Mouse (Mus musculus): ENCODE measurements at regions not wholly inside any gene's neighbourhood (a gene's known extent, or its start where the extent isn't known, plus 50 kb on each side); places are given as distances from the start of the nearest gene placed in this dataset.

- peak; percentile 36; the same call in 1 of the 2 replicates for TF ChIP-seq IRF4 (IDR thresholded peaks at IDR 0.05; ENCODE audit: low read depth, low read length)
- no peak for TF ChIP-seq PAX5 (IDR thresholded peaks at IDR 0.05; ENCODE audit: low read length)
- no peak for TF ChIP-seq ZKSCAN1 (IDR thresholded peaks at IDR 0.05; ENCODE audit: borderline replicate concordance, low read depth, low read length)
- peak overlapping the region; percentile 27 for H3K4me2 ChIP-seq (ENCODE audit: insufficient read depth, low read depth, poor library complexity, severe bottlenecking)
- H3K36me3 ChIP-seq (replicated peaks in 1 of 2; ENCODE audit: control insufficient read depth in 1 of 2, insufficient read depth in 1 of 2, low read length in 1 of 2) = no peaks in the 10 kb centered on the region
- H3K4me3 ChIP-seq (replicated peaks in 1 of 3; ENCODE audit: low read depth in 2 of 3, low read length in 2 of 3, poor library complexity in 1 of 3) = no peak overlapping the region
- peaks cover 3 to 8% of the 10 kb centered on the region in 2 experiments; a peak in 3 of 4 replicates for H3K4me1 ChIP-seq (ENCODE audit: control insufficient read depth in 1 of 2, insufficient read depth in 2 of 2)
- in situ Hi-C loops (cut with MboI; ENCODE audit: low pct_ligation_motif_present, low pct_unique_long_range_greater_than_20kb, low sequenced_read_pairs) = no loop called here
- H3K79me2 ChIP-seq (replicated peaks; ENCODE audit: control insufficient read depth, extremely low read depth, insufficient read depth, poor library complexity, severe bottlenecking) = no peaks in the 10 kb centered on the region
- peak; percentile 5 for DNase-seq (ENCODE audit: extremely low read depth)
- H3K9me3 ChIP-seq (replicated peaks; ENCODE audit: low read length) = no peaks in the 10 kb centered on the region
- H3K27ac ChIP-seq (ENCODE audit: insufficient read depth, low read depth) = no peak overlapping the region
- dilution Hi-C loops (cut with MboI; ENCODE audit: extremely low pct_ligation_motif_present, extremely low pct_unique_long_range_greater_than_20kb, low sequenced_read_pairs) = no loop called here
- H3K9ac ChIP-seq (ENCODE audit: insufficient read depth, low read depth) = no peak overlapping the region
- no peaks in the 10 kb centered on the region for H3K27me3 ChIP-seq (replicated peaks)
These were observed 256.0 kb downstream of the Ankrd16 start for GRCm38 (mm10) chr2:12033518-12034322.

- no peak overlapping the region for H3K9ac ChIP-seq (ENCODE audit: insufficient read depth, low read depth)
- H3K27ac ChIP-seq (ENCODE audit: insufficient read depth, low read depth) = no peak overlapping the region
- dilution Hi-C loops (cut with MboI; ENCODE audit: extremely low pct_ligation_motif_present, extremely low pct_unique_long_range_greater_than_20kb, low sequenced_read_pairs) = no loop called here
- no peak for TF ChIP-seq POLR2AphosphoS2 (IDR thresholded peaks at IDR 0.05; ENCODE audit: low read depth, low read length)
- no peak for TF ChIP-seq TCF12 (IDR thresholded peaks at IDR 0.05; ENCODE audit: low read depth, low read length)
- no peak for TF ChIP-seq MXI1 (IDR thresholded peaks at IDR 0.05; ENCODE audit: low read depth, low read length)
- no peak for TF ChIP-seq PAX5 (IDR thresholded peaks at IDR 0.05; ENCODE audit: low read length)
- TF ChIP-seq NELFE (IDR thresholded peaks at IDR 0.05; ENCODE audit: low read depth, low read length) = no peak
- no peak for TF ChIP-seq JUND (conservative IDR thresholded peaks at IDR 0.05; ENCODE audit: low read depth, low read length)
- TF ChIP-seq ZMIZ1 (IDR thresholded peaks at IDR 0.05; ENCODE audit: low read depth, low read length) = no peak
- TF ChIP-seq GABPA (IDR thresholded peaks at IDR 0.05; ENCODE audit: insufficient replicate concordance, low read depth, low read length) = no peak
- TF ChIP-seq POLR2A (IDR thresholded peaks at IDR 0.05; ENCODE audit: low read depth, low read length) = no peak
- TF ChIP-seq JUN (IDR thresholded peaks at IDR 0.05; ENCODE audit: insufficient read depth, low read depth, low read length) = no peak
- TF ChIP-seq BHLHE40 (IDR thresholded peaks at IDR 0.05; ENCODE audit: low read depth, low read length) = no peak
- no peak for TF ChIP-seq CTCF (conservative IDR thresholded peaks at IDR 0.05 in 1 of 2, IDR thresholded peaks at IDR 0.05 in 1 of 2; ENCODE audit: low read depth in 2 of 2, low read length in 2 of 2)
- TF ChIP-seq USF2 (conservative IDR thresholded peaks at IDR 0.05; ENCODE audit: low read depth, low read length) = no peak
- TF ChIP-seq MYC (IDR thresholded peaks at IDR 0.05; ENCODE audit: low read depth, low read length) = no peak
- TF ChIP-seq USF1 (IDR thresholded peaks at IDR 0.05; ENCODE audit: low read depth, low read length) = no peak
- TF ChIP-seq NRF1 (IDR thresholded peaks at IDR 0.05; ENCODE audit: low read depth, low read length) = no peak
- H3K79me2 ChIP-seq (replicated peaks; ENCODE audit: control insufficient read depth, extremely low read depth, insufficient read depth, poor library complexity, severe bottlenecking) = no peaks in the 10 kb centered on the region
- DNase-seq (ENCODE audit: extremely low read depth) = no peak
- H3K4me2 ChIP-seq (ENCODE audit: insufficient read depth, low read depth, poor library complexity, severe bottlenecking) = no peak overlapping the region
- H3K27me3 ChIP-seq (replicated peaks) = no peaks in the 10 kb centered on the region
- no peaks in the 10 kb centered on the region for H3K9me3 ChIP-seq (replicated peaks; ENCODE audit: low read length)
- peaks cover 3 to 8% of the 10 kb centered on the region in 2 experiments; a peak in 3 of 4 replicates for H3K4me1 ChIP-seq (ENCODE audit: control insufficient read depth in 1 of 2, insufficient read depth in 2 of 2)
- no peak overlapping the region for H3K4me3 ChIP-seq (replicated peaks in 1 of 3; ENCODE audit: low read depth in 2 of 3, low read length in 2 of 3, poor library complexity in 1 of 3)
- no peaks in the 10 kb centered on the region for H3K36me3 ChIP-seq (replicated peaks in 1 of 2; ENCODE audit: control insufficient read depth in 1 of 2, insufficient read depth in 1 of 2, low read length in 1 of 2)
- in situ Hi-C loops (cut with MboI; ENCODE audit: low pct_ligation_motif_present, low pct_unique_long_range_greater_than_20kb, low sequenced_read_pairs) = no loop called here
These were observed 256.6 kb downstream of the Ankrd16 start for GRCm38 (mm10) chr2:12034323-12034585.

All from CH12.LX (cell line).